24 mouse cellular contexts compared by ENCODE assay signal in genomic region chr8:26274481-26274880, GRCm38 (mm10).
A peak's percentile ranks its signal among the peaks of the same experiment; 100 is the strongest.
DNase-seq lines count a peak whose midpoint lies in the region; ATAC-seq and TF ChIP-seq lines count a peak whose summit lies in the region.
"Had no signal": no experiment of that assay in that cellular context is flagged by ENCODE, and none has a peak within 500 bp of the region (broad histone marks: within the 10 kb centered on the region; RNA-seq: fewer than 3 reads in every experiment).

No protein-coding gene starts in this region.

- peaks cover 31% of the 10 kb centered on the region for H3K4me1 ChIP-seq in forebrain, embryonic 10.5 days
- peaks cover 10% of the 10 kb centered on the region for H3K4me1 ChIP-seq in forebrain, embryonic 14.5 days (ENCODE audit: control insufficient read depth, insufficient read depth, low read length)
- peaks cover 33% of the 10 kb centered on the region for H3K4me1 ChIP-seq in hindbrain, embryonic 10.5 days (replicated peaks)
- H3K4me1 ChIP-seq in hindbrain, embryonic 11.5 days (replicated peaks; ENCODE audit: control insufficient read depth, insufficient read depth, low read length), result 0 out of 2 replicates have a peak, but pooled peaks cover 4% of the 10 kb centered on the region
- peaks cover 33% of the 10 kb centered on the region for H3K4me1 ChIP-seq in embryonic facial prominence, embryonic 10.5 days
- H3K4me1 ChIP-seq in cerebellum, adult 2 months (ENCODE audit: control insufficient read depth, insufficient read depth, low read length), result no peaks in the 10 kb centered on the region

- TF ChIP-seq CTCF in cerebellum, adult 2 months (IDR thresholded peaks at IDR 0.05; ENCODE audit: borderline replicate concordance, insufficient read depth, low read depth, low read length), result no peak

- H3K27me3 ChIP-seq in forebrain, embryonic 10.5 days (ENCODE audit: poor library complexity, severe bottlenecking), result peaks cover 38% of the 10 kb centered on the region
- no peaks in the 10 kb centered on the region for H3K27me3 ChIP-seq in forebrain, embryonic 14.5 days (replicated peaks; ENCODE audit: control insufficient read depth, insufficient read depth, low read length)
- peaks cover 16% of the 10 kb centered on the region; the same call in 1 of the 2 replicates for H3K27me3 ChIP-seq in hindbrain, embryonic 10.5 days (ENCODE audit: insufficient read depth, poor library complexity, severe bottlenecking)
- 0 out of 2 replicates have a peak, but pooled peaks cover 2% of the 10 kb centered on the region for H3K27me3 ChIP-seq in hindbrain, embryonic 11.5 days (ENCODE audit: control insufficient read depth, insufficient read depth, low read length)
- H3K27me3 ChIP-seq in embryonic facial prominence, embryonic 10.5 days (replicated peaks; ENCODE audit: low read depth, poor library complexity, severe bottlenecking), result peaks cover 8% of the 10 kb centered on the region
- no peaks in the 10 kb centered on the region; the same call in 1 of the 2 replicates for H3K27me3 ChIP-seq in cerebellum, adult 2 months (ENCODE audit: control insufficient read depth, insufficient read depth, low read length)

- H3K9me3 ChIP-seq in forebrain, embryonic 10.5 days, result no peaks in the 10 kb centered on the region
- H3K9me3 ChIP-seq in forebrain, embryonic 14.5 days (replicated peaks; ENCODE audit: control insufficient read depth, low read length), result no peaks in the 10 kb centered on the region
- H3K9me3 ChIP-seq in hindbrain, embryonic 10.5 days, result no peaks in the 10 kb centered on the region
- no peaks in the 10 kb centered on the region for H3K9me3 ChIP-seq in hindbrain, embryonic 11.5 days (ENCODE audit: control insufficient read depth, low read length)
- no peaks in the 10 kb centered on the region for H3K9me3 ChIP-seq in embryonic facial prominence, embryonic 10.5 days
- H3K9me3 ChIP-seq: embryonic facial prominence, embryonic 13.5 days; forebrain, embryonic 13.5 days; hindbrain, embryonic 12.5 days; hindbrain, embryonic 15.5 days had no signal

- H3K27ac ChIP-seq in forebrain, embryonic 10.5 days, result peak overlapping the region; percentile 56; the same call in 1 of the 2 replicates
- no peak overlapping the region for H3K27ac ChIP-seq in forebrain, embryonic 14.5 days (ENCODE audit: low read depth, low read length)
- H3K27ac ChIP-seq in hindbrain, embryonic 10.5 days, result 0 out of 2 replicates have a peak overlapping the region, but pooled peaks have one; percentile 3
- no peak overlapping the region for H3K27ac ChIP-seq in hindbrain, embryonic 11.5 days (ENCODE audit: low read depth, low read length)
- H3K27ac ChIP-seq in embryonic facial prominence, embryonic 10.5 days (replicated peaks), result 0 out of 2 replicates have a peak overlapping the region, but pooled peaks have one; percentile 7
- H3K27ac ChIP-seq in cerebellum, adult 2 months (ENCODE audit: insufficient read depth, low read length), result no peak overlapping the region
- H3K27ac ChIP-seq: forebrain, embryonic 13.5 days; gastrocnemius, adult 2 months; hindbrain, embryonic 12.5 days; hindbrain, embryonic 15.5 days had no signal

- no peak overlapping the region for H3K4me3 ChIP-seq in forebrain, embryonic 10.5 days
- H3K4me3 ChIP-seq in forebrain, embryonic 14.5 days (ENCODE audit: low read depth, low read length), result no peak overlapping the region
- no peak overlapping the region for H3K4me3 ChIP-seq in hindbrain, embryonic 10.5 days
- H3K4me3 ChIP-seq in hindbrain, embryonic 11.5 days (ENCODE audit: low read depth, low read length), result no peak overlapping the region
- no peak overlapping the region for H3K4me3 ChIP-seq in embryonic facial prominence, embryonic 10.5 days
- no peak overlapping the region for H3K4me3 ChIP-seq in cerebellum, adult 2 months (replicated peaks; ENCODE audit: insufficient read depth, low read depth, low read length)
- H3K4me3 ChIP-seq: embryonic facial prominence, embryonic 13.5 days; erythroblast, embryonic 14.5 days; forebrain, embryonic 13.5 days; gastrocnemius, adult 2 months; hindbrain, embryonic 12.5 days; hindbrain, embryonic 15.5 days had no signal

- no peak for DNase-seq in forebrain, embryonic 10.5 days (ENCODE audit: extremely low spot score, low spot score)
- no peak for DNase-seq in forebrain, embryonic 14.5 days (ENCODE audit: low spot score)
- DNase-seq in hindbrain, embryonic 10.5 days (ENCODE audit: low spot score), result no peak
- DNase-seq in hindbrain, embryonic 11.5 days (ENCODE audit: low spot score), result no peak
- no peak for DNase-seq in embryonic facial prominence, embryonic 10.5 days (ENCODE audit: low spot score)
- no peak for DNase-seq in cerebellum, adult 2 months
- DNase-seq: adrenal gland, adult 8-10 months; adrenal gland, postnatal 25 days; cerebellum, adult 11-12 months; cerebellum, adult 9-10 months; cerebellum, postnatal 14 days; forebrain, postnatal 0 days; gastrocnemius, adult 2 months; gastrocnemius, postnatal 14 days; heart, adult 18-20 months; heart, postnatal 36 days; kidney, adult 18-20 months had no signal

- WGBS in forebrain, embryonic 10.5 days, result 92% methylated on average over 6 of the region's 6 CpGs
- WGBS in forebrain, embryonic 14.5 days, result 95% methylated on average over 6 of the region's 6 CpGs
- WGBS in hindbrain, embryonic 10.5 days, result 90% methylated on average over 6 of the region's 6 CpGs
- 90% methylated on average over 6 of the region's 6 CpGs for WGBS in hindbrain, embryonic 11.5 days
- WGBS in embryonic facial prominence, embryonic 10.5 days, result 92% methylated on average over 6 of the region's 6 CpGs
- 76% methylated on average over 6 of the region's 6 CpGs for WGBS in cerebellum, adult 2 months

- TF ChIP-seq POLR2A in cerebellum, adult 2 months (IDR thresholded peaks at IDR 0.05; ENCODE audit: borderline replicate concordance, insufficient read depth, low read length), result no peak

- H3K4me2 ChIP-seq in forebrain, embryonic 14.5 days (ENCODE audit: low read length), result no peak overlapping the region
- H3K4me2 ChIP-seq in hindbrain, embryonic 11.5 days (replicated peaks; ENCODE audit: low read depth, low read length), result no peak overlapping the region
- H3K4me2 ChIP-seq: embryonic facial prominence, embryonic 13.5 days; forebrain, embryonic 13.5 days; hindbrain, embryonic 12.5 days; hindbrain, embryonic 15.5 days had no signal

- no peak overlapping the region for H3K9ac ChIP-seq in forebrain, embryonic 14.5 days (ENCODE audit: low read length)
- no peak overlapping the region for H3K9ac ChIP-seq in hindbrain, embryonic 11.5 days (ENCODE audit: low read depth, low read length)
- H3K9ac ChIP-seq: embryonic facial prominence, embryonic 13.5 days; forebrain, embryonic 13.5 days; forebrain, postnatal 0 days; hindbrain, embryonic 12.5 days; hindbrain, embryonic 15.5 days had no signal

- H3K36me3 ChIP-seq in forebrain, embryonic 10.5 days (replicated peaks), result no peaks in the 10 kb centered on the region
- H3K36me3 ChIP-seq in forebrain, embryonic 14.5 days (ENCODE audit: control insufficient read depth, insufficient read depth, low read length), result no peaks in the 10 kb centered on the region
- H3K36me3 ChIP-seq in hindbrain, embryonic 10.5 days, result no peaks in the 10 kb centered on the region
- no peaks in the 10 kb centered on the region for H3K36me3 ChIP-seq in hindbrain, embryonic 11.5 days (ENCODE audit: control insufficient read depth, insufficient read depth, low read length)
- no peaks in the 10 kb centered on the region for H3K36me3 ChIP-seq in embryonic facial prominence, embryonic 10.5 days (replicated peaks)
- H3K36me3 ChIP-seq: embryonic facial prominence, embryonic 13.5 days; hindbrain, embryonic 12.5 days; hindbrain, embryonic 15.5 days had no signal

- ATAC-seq in forebrain, embryonic 14.5 days, result no peak
- no peak for ATAC-seq in hindbrain, embryonic 11.5 days (ENCODE audit: low FRiP score)
- ATAC-seq: activated CD4-positive, CD25-positive, alpha-beta regulatory T cell, adult 4 months; forebrain, embryonic 13.5 days; forebrain, postnatal 0 days; intestine, embryonic 16.5 days had no signal

Comparison
In these comparisons a context has a peak if more than half of its experiments do, and no peak if none do; other contexts are left out.
1. H3K27ac ChIP-seq: peak in forebrain, embryonic 10.5 days (single experiment), hindbrain, embryonic 10.5 days (single experiment) and embryonic facial prominence, embryonic 10.5 days (single experiment); none in forebrain, embryonic 14.5 days (single experiment), hindbrain, embryonic 11.5 days (single experiment) and cerebellum, adult 2 months (single experiment).